Mouse (Mus musculus) layer of hippocampus, adult 9-11 months (tissue): ENCODE data around the gene Gm11237.
"Not testable (repeated sequence)": the region's sequence is repeated elsewhere in the genome, so short reads cannot be mapped to it uniquely, and the experiment has no call there.

ENCODE experiments used
- DNase-seq: peaks from one replicate; pipeline ENCODE4 v3.0.0; 2022

Gm11237 gene

GRCm38 (mm10) chr4:73622684-73623083 is at the start of gene Gm11237:
Gene Gm11237 (plus strand): TSS chr4:73622984.
- DNase-seq, result not testable (repeated sequence)

- DNase-seq, result no peak
These were observed 23.5 kb upstream of the Gm11237 start for GRCm38 (mm10) chr4:73599248-73599647.

GRCm38 (mm10) chr4:73607581-73607980 is 15.2 kb upstream of the Gm11237 start, which contains the start of gene Gm11238:
Gene Gm11238 (plus strand): TSS chr4:73607881.
- not testable (repeated sequence) for DNase-seq

GRCm38 (mm10) chr4:73637821-73638220 is 15.0 kb downstream of the Gm11237 start, which contains the start of gene Gm11236:
Gene Gm11236 (plus strand): TSS chr4:73638121.
- not testable (repeated sequence) for DNase-seq

GRCm38 (mm10) chr4:73661864-73662263 is 39.1 kb downstream of the Gm11237 start:
- not testable (repeated sequence) for DNase-seq

GRCm38 (mm10) chr4:73668054-73668453 is 45.3 kb downstream of the Gm11237 start, which contains the start of gene Gm11239:
Gene Gm11239 (plus strand): TSS chr4:73668354.
- DNase-seq, result not testable (repeated sequence)
